Mouse (Mus musculus) left cerebral cortex, adult 11 months (tissue): ENCODE data around the gene Sbno1.
"Not testable (repeated sequence)": the region's sequence is repeated elsewhere in the genome, so short reads cannot be mapped to it uniquely, and the experiment has no call there.

Experiments used
- DNase-seq: peaks from one replicate; pipeline ENCODE4 v3.0.0; 2022; ENCODE audit warnings: low spot score

The Sbno1 gene

DNA sequence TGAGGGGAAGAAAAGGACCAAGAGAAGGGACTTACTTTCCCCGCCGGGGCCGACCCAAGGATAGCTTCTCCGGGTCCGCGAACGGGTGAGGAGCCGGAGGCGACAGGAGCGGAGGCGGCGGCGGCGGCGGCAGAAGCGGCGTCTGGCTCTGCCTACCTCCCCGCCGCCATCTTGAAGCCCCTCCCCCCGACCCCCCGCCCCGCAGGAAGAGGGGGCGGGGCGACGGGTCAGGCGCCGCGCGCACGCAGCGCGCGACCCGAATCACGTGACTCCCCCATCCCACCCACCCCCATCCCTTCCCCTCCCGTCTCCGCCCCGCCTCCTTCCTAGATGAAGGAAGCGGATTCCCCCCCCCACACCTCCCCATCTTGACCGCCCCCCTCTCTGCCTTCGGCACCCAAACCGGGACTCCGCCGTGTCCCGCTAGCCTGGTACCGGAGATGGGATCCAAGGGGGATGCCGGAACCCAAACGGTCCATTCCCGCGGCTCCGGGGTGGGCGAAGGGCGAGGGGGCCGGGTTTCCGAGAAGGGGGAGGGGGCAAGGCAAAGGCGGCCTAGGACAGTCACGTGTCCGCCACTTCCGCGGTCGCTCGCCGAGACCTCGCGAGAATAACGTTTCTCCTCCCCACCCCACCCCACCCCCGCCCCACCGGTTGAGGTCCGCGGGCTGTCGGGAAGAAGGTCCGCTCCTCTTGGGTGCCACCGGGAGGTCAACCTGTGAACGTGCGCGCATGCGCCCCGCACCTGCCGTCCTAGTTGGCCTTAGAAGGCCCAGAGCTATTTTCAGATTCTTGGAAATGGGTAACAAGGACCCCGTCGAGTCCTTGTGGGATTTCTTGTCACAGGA, at the start of gene Sbno1:
Sbno1 (minus strand) TSS at position 590 of the 848 bp plus-strand sequence.
- DNase-seq = peak; percentile 90

DNA sequence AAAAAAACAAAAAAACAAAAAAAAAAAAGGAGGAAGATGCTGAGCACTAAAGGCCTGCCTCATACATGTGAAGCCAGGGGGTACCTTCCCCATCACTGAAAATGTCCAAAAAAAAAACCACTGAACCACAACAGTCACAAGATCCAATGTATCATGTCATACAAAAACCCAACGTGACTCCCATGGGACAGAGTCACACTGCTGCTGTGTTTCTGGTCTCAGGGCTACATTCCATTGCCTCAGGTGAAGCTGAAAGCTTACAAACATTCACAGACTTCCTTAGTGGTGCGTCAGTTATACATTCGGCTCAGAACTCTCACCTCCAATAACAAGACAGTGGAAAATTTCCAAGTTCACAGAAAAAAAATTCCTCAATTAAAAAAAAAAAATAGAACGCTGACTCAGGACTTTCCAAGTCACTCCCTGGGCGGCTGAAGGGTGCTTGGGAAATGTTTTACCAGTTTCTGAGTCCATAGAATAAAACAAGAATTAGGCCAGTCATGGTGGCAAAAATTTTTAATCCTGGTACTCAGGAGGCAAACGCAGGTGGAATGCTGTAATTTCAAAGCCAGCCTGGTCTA, 44.9 kb upstream of the Sbno1 start:
- DNase-seq = no peak

DNA sequence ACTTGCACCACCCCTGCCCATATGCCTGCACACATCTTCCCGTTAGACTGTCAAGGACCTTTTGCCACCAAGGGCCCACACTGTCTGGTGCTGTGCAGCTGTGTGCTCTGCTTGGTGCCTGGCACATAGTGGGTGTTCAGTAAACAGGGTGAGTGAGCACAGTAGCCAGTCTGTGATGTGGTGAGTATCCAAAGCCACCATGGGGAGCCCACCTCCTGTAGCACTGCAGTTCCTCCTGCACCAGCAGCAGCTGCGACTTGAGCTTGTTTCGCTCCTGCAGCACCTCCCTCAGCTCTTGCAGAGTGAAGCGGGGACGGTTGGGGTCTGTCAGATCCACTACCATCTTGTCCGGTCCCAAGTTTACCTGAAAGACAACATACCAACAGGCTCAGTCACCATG, 43.7 kb upstream of the Sbno1 start:
- no peak for DNase-seq

DNA sequence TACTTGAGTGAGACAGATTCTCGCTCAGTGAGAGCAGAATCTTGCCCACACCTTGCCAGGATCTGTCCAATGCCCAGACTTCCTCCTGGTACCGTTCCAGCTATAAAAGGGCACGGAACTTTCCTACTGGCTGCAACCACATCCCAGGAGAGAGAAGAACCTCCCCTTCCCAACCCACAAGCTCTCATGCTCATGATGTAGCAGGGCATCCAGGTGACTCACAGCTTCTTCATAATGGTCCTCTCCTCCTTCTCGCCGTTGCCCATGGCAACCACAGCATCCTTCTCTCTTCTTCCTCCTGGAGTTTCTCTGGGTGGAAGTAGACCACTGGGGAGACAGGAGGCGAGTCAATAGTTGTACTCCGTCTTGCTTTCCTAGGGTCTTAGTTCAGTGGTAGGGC, 42.6 kb upstream of the Sbno1 start:
- DNase-seq = no peak

DNA sequence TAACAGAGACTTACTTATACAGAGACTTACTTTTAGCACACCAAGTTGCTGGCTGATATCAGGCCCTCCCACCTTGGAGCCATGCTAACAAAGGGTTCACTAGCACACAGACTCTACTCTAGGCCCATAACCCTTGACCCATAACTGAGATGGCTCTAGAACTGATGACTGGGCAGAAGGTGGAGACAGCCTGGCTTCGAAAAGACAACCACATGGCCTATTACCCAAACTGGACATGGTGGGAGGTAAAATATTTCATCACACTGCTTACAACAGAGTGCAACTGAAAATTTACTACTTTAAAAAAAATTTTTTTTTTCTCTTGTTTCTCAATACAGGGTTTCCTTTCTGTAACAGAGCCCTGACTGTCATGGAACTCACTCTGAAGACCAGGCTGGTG, 42.0 kb upstream of the Sbno1 start:
- no peak for DNase-seq

DNA sequence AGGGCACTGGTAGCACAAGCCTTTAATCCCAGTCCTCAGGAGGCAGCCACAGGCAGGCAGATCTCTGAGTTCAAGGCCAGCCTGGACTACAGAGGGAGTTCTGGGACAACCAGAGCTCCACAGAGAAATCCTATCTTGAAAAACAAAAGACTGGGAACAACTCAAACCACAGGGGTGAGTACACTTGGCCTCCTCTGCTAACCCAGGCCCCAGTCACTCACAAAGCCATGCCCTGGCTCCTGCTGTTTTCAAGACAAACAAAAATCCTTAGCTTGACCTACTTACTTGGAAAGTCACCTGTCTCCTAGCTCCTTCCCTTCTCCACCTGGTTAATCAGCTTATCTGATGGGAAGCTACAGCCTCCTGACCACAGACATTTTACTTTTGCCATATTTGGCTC, 39.1 kb upstream of the Sbno1 start:
- DNase-seq = no peak

DNA sequence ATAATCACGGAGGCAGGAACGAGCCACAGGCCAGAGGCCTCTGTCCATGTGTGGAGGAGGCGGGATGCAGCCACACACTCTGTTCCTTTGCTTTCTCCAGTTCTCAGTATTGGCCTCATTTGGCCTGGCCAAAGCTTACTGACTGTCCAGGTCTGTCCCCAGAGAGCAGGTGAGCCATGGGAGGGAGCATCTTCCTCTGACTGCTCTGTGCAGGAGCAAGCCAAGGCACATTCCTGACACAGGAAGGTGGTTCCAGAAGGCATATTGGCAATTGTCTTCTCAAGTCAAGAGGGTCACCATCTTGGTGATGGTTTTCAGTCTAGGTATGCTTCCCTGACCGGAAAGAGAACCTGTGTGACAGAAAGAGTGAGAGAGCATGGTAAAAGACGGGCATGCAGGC, 37.7 kb upstream of the Sbno1 start:
- no peak for DNase-seq

DNA sequence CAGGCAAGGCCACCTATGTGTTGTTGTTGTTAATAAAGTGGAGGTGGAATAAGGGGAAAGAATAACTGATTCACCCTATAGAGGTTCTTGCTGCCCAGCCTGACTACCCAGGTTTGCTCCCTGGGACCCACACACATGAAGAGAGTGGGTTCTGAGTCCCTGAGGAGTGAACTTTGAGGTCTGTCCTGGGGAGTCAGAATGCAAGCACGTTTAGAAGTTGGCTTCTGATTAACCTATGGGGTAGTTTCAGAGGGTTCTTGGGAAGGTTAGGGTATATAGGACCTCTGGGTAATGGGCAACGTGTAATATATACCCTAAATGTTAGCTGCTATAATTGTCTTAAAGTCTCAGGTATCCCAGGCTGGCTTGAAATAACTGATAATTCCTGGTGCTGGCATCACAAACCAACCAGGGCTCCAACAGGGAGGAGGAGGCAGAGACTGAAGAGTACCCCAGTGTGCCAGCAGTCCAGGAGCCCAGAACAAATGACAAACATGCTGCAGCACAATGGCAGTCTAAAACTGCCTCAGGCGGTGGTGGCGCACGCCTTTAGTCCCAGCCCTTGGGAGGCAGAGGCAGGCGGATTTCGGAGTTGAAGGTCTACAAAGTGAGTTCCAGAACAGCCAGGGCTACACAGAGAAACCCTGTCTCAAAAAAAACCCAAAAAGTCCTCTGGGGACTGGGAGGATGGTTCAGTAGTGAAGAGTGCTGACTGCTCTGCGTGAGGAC, 36.7 kb upstream of the Sbno1 start:
- no peak for DNase-seq

DNA sequence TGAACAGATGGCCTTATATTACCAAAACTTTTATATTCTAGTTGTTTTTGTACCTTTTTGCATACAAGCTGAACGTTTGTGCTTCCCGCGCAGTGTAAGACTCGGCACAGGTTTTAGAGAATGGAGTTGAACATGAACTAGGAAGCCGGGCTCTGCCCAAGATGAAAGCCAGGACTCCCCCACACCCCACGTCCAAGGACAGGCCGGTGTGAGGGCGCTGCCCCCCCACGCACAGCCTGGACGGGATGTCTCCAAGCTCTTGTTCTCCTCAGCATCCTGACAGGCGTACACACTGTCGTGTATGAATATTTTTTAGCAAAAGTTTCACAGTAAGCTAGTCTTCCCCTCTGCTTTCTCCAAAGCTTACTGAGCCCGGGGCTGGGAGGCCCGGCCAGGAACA, 35.1 kb upstream of the Sbno1 start:
- DNase-seq = not testable (repeated sequence)

DNA sequence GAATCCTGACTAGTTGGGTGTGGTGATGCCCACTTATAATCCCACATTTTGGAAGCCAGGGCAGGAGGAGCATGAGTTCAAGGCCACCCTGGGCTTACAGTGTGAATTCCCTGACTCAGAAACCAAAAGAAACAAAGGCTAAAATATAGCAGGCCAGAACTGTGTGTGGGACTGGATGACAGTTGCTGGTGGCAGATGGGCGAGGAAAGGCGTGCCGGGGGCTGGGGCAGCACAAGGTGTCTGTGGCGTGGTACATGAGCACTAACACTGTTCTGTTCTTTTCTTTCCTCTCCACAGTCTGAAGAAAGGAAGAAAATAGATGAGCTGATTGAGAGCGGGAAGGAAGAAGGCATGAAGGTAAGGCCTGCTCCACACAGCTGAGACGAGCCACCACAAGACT, 31.0 kb upstream of the Sbno1 start:
- DNase-seq = no peak

DNA sequence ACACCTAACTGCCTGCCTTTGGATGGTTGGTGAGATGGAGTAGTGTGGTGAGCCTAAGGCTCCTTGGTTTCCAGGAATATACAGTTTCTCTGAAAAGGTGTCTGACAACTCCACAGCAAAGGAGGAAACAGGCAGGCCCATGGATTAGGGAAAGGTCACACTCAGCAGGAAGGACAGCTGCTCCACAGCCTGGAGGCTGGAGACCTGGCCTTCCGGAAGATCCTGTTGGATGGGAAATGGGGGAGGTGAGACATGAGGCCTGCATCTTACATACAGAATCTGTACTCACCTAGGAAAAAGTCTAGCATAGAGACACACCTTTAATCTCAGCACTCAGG, 28.2 kb upstream of the Sbno1 start:
- DNase-seq = no peak

DNA sequence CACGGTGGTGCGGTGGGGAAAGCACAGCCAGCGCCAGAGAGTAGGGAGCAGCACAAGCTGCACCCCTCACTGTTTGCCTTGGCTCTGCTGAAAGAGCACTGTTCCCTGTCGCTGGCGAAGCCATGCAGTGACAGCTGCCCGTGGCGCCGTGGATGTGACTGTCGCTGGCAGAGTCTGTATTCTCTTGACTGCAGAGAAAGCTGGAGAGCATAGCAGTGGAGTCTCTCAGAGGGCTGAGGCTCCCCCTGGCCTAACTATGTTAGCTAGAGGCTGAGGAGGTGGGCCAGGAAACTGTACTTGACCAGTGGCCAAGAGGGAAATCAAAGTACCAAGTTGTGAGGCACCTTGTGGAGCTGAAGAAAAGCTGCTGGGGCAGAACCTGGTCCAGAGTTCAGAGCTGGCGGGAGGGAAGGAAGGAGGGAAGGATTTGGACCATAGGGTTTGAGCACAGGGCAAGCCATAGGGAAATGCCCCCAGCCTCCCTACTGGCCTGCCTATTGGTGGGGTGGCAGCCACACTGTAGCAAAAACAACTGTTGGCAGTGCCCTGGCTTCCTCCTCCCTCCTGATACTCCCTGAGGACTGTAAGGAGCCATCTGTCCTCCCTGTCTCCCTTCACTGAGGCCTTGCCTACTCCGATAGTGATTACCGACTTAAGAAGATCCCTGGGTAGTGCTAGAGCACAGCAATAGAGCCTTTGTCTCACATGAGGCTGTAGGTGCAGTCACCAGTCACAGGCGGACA, 27.7 kb upstream of the Sbno1 start:
- no peak for DNase-seq

DNA sequence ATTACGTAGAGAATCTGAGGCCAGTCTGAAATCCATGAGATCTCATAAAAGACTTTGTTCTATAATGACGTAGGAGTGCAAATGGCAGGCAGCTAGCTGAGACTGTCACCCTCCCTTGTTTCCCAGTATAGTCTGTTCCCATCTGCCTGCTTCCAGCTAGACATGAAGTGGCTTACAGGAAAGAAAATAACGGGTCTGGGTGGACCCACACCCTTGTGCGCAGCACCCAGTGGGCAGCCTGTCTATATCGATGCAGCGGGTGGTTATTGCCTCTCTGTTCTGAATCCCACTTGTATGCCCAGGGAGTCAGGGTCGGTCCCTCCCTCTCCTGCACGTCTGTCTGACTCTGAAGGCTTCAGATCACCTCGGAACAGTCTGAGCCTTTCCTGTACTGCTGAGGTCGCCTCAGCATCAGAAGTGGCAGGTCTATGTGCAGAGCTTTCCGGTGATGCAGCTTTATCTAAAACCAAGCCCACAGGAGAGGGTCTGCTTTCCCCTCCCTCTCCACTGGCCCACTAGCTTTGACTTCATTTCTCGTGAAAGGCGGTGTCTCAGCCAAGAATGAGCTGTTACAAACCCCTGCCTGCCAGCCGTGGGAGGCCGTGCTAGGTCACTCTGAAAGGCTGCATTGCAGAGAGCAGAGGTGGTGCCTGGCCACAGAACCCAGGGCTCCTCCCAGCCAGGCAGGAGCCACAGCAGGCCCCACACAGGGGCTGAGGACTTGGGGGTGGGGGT, 26.9 kb upstream of the Sbno1 start:
- DNase-seq = no peak

DNA sequence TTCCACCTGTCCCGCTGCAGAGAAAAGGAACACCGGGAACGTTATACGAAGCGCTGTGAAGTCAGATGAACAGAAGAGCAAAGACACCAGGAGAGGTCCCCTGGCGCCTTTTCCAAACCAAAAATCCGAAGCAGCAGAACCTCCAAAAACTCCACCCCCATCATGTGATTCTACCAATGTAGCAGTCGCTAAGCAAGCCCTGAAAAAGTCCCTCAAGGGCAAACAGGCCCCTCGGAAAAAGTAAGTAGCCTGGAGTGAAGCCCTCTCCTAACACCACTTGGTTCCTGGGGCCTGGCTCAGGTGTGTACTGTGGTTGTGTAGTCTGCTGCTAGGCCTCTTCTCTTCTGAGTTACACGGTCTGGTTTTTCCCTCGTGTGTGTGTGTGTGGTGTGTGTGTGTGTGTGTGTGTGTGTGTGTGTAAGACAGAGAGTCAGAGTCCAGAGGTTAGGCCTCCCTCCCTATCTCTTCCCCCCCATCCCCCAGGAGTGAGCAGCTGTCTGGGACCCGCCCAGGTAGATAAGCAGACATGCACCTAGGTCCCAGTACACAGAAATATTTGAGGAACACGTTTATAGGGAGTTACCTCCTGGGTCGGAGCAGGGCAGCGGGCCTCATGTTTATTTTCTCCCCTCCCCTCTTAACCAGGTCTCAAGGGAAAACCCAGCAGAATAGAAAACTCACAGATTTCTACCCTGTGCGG, 25.0 kb upstream of the Sbno1 start:
- DNase-seq = no peak

DNA sequence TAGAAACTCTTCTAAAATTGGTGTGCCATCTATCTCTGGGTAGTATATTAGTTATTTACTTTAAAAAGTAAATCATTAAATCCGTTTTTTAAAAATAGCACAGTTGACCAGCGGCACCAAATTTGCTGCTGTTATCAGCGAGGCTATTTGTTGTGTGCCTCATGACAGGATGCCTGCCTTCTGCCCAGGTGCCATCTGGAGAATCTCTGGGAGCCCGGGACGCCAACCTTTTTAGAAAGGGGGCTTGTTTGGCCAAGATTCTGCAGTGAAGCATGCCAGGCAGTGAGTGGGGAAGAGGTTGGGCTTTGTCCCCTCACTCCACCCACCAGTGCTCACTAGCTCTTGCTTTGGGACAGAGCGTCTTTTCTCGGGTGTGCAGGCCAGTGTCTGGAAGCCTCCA, 24.2 kb upstream of the Sbno1 start:
- DNase-seq = no peak

DNA sequence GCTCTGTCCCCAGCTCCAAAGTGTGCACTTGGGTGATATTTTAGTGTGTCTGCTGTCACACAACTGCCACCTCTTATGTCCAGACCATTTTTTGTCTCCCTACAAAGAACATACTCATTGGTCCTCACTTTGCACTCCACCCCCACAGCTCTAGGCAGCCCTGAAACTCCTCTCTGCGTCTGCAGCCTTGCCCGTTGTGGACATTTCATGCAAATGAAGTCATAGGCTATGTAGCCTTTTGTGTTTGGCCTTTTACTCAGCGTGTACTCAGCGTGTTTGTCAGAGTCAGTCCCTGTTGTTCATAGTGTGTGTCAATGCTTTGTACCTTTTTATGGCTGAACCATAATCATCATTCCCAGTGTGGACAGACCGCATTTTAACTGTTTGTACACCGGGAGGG, 23.7 kb upstream of the Sbno1 start:
- no peak for DNase-seq

DNA sequence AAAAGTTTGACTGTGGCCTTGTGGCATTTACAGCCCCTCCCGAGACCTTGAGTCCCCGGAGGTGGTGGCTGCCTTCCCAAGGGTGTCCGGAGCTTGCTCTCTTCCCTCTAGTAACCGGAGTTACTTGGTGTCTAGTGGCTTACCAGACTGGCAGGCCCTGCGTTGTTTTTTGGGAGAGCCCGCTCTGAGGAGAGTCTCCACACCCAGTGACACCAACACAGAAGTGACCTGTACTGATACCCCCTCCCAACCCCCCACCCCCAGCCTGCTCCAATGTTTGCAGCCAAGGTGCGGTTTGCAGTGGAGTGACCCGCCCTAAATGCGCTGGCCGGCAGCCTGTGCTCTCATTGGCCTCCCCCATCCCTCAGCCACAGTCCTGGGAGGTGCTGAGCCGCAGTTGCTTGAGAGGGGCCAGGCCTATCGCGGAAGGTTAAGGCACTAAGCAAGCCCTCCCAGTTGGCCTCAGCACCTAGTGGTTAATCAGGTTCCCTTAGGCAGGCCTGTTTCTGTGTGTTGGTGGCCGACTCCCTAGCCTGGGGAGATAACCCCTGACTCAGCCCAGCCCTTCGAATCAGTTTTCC, 20.6 kb upstream of the Sbno1 start:
- DNase-seq = no peak

DNA sequence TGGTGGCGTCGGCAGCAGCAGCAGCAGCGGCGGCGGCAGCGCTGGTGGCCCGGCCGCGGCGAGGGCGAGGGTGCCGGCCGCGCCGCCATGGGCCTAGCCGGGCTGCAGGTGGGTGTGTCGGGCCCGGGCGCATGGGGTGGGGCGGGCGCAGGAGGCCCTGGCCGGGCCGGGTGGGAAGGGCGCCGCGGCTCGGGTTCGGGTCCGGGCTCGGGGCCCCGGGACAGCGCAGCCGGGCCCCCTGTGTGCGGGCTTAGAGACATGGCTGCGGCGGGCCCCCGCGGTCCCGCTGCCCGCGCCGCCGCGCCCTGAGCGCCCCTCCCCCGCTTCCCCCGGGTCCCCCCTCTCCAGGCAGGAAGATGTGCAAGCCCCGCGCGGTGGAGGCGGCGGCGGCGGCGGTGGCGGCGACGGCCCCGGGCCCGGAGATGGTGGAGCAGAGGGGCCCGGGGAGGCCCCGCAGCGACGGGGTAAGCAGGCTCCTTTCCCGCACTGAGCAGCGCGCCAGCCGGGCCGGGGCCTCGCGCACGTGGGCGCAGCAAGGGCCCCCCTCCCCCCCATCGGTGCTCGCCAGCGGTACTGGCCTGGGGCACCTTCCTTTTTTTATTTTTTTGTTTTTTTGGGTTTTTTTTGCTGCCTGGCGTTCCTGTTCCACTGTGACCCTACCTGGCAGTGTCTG, 20.0 kb upstream of the Sbno1 start:
- no peak for DNase-seq

DNA sequence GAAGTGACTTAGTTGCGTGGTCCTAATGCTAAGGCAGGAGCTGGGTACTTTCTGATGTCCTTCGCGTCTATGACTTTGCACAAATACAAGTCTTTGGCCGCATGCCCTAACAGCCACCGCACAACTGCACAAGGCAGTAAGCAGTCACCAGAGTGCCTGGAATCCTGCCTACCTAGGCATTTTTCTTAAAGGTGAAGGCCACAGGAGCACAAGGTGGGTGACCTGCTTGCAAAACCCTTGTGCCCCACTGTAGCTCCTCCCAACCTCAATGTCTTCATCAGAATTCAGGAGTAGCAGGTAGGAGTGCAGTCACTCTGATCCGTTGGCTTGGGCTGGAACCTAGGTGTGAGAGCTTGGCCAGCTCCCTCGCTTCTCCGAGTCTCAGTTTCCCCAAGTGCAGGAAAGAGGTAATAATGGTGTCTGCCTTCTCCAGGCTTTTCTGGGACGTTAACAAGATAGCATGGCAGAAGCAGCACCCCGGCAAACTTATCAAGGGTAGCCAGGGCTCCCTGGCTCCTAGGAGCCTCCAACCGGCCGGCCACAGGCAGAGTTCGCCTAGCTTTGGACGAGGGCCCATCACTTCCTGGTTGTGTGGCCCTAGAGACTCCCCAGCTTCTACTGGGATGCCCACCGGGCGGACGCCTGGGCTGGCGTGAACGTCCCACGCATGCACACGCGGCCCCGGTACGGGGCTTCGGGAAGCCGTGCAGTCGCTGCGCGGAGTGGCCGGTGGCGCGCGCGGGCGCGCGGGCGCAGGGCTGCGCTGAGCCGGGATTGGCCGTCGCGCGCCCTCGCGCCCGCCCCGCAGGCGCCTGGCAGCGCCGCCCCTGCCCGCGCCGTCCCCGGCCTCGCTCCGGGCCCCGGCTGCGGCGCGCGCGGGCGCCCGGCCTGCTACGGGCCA, 19.1 kb upstream of the Sbno1 start:
- no peak for DNase-seq
